Mouse (Mus musculus) gastrocnemius, postnatal 36 days (tissue): Measurements from ENCODE around the gene Copz1. TPM values are rescaled to one million over a fixed set of nuclear protein-coding genes. Genes with fewer than 3 reads are reported as not detected.

Experiments used
- DNase-seq, 2 experiments: peaks; one replicate each; pipeline ENCODE4 v3.0.0; 2022
- intact Hi-C: fragments of 180-260 bp; cut with DNase I; formaldehyde crosslinking; loops from one replicate; pipeline ENCODE4 v1.15.1; 2025
- total RNA-seq, 2 experiments: library from RNA; stranded (reverse); gene quantifications; 2 replicates each; pipeline ENCODE4 v1.2.3; 2021

Copz1 gene
- total RNA-seq, 2 experiments from 2014 or later, result 33.4 to 34.6 TPM

- DNase-seq, result peak in 1 of 2 experiments; percentile 56
- intact Hi-C loops, result no loop called here
Observed at GRCm38 (mm10) chr15:103285778-103286417, 13.4 kb downstream of the Copz1 start.

- no peak for DNase-seq
Observed at GRCm38 (mm10) chr15:103289600-103289999, 17.1 kb downstream of the Copz1 start.

GRCm38 (mm10) chr15:103290417-103290816 is 17.9 kb downstream of the Copz1 start:
- intact Hi-C loops, result no loop called here

More at GRCm38 (mm10) chr15:103289600-103289999, 17.1 kb downstream of the Copz1 start:
- intact Hi-C loops, result no loop called here

GRCm38 (mm10) chr15:103290843-103291242 is 18.3 kb downstream of the Copz1 start:
- DNase-seq, result no peak

More at GRCm38 (mm10) chr15:103290417-103290816, 17.9 kb downstream of the Copz1 start:
- DNase-seq, result no peak

GRCm38 (mm10) chr15:103292673-103293345 is 20.3 kb downstream of the Copz1 start:
- DNase-seq, result no peak
- intact Hi-C loops, result no loop called here

More at GRCm38 (mm10) chr15:103290843-103291242, 18.3 kb downstream of the Copz1 start:
- intact Hi-C loops, result no loop called here

GRCm38 (mm10) chr15:103293375-103293774 is 20.9 kb downstream of the Copz1 start:
- intact Hi-C loops, result no loop called here
- no peak for DNase-seq

- no peak for DNase-seq
- intact Hi-C loops, result no loop called here
Observed at GRCm38 (mm10) chr15:103294649-103295048, 22.1 kb downstream of the Copz1 start.

GRCm38 (mm10) chr15:103295851-103296250 is 23.3 kb downstream of the Copz1 start:
- DNase-seq, result no peak
- intact Hi-C loops, result no loop called here

- intact Hi-C loops, result no loop called here
- DNase-seq, result no peak
Observed at GRCm38 (mm10) chr15:103297313-103297712, 24.8 kb downstream of the Copz1 start.

- intact Hi-C loops, result no loop called here
- DNase-seq, result no peak
Observed at GRCm38 (mm10) chr15:103298026-103298425, 25.5 kb downstream of the Copz1 start.

GRCm38 (mm10) chr15:103298861-103299616 is 26.5 kb downstream of the Copz1 start:
- intact Hi-C loops, result no loop called here
- DNase-seq, result no peak

GRCm38 (mm10) chr15:103299644-103300043 is 27.1 kb downstream of the Copz1 start:
- DNase-seq, result no peak
- intact Hi-C loops, result no loop called here

- intact Hi-C loops, result no loop called here
- no peak for DNase-seq
Observed at GRCm38 (mm10) chr15:103300067-103300471, 27.6 kb downstream of the Copz1 start.

GRCm38 (mm10) chr15:103300560-103300959 is 28.0 kb downstream of the Copz1 start:
- DNase-seq, result no peak
- intact Hi-C loops, result no loop called here

- intact Hi-C loops, result no loop called here
- no peak for DNase-seq
Observed at GRCm38 (mm10) chr15:103301046-103301445, 28.5 kb downstream of the Copz1 start.

- intact Hi-C loops, result no loop called here
- DNase-seq, result no peak
Observed at GRCm38 (mm10) chr15:103301547-103302340, 29.2 kb downstream of the Copz1 start.

GRCm38 (mm10) chr15:103302341-103303021 is 30.0 kb downstream of the Copz1 start:
- intact Hi-C loops, result no loop called here
- no peak for DNase-seq

- intact Hi-C loops, result loop anchor here (2.0 kb wide), 1 partner anchor 121 kb away; no protein-coding TSS in a partner anchor
- DNase-seq, result no peak
Observed at GRCm38 (mm10) chr15:103303916-103304615, 31.6 kb downstream of the Copz1 start.

- no peak for DNase-seq
- intact Hi-C loops, result loop anchor here (2.0 kb wide), 1 partner anchor 122 kb away; no protein-coding TSS in a partner anchor
Observed at GRCm38 (mm10) chr15:103304616-103304969, 32.1 kb downstream of the Copz1 start.
